Mouse (Mus musculus) urinary bladder, postnatal 10 days (tissue): ENCODE data around the gene Med18.
"Not testable (repeated sequence)": the region's sequence is repeated elsewhere in the genome, so short reads cannot be mapped to it uniquely, and the experiment has no call there.

ENCODE experiments used
- DNase-seq: peaks from one replicate; pipeline ENCODE4 v3.0.0; 2022; ENCODE audit warnings: low spot score

Gene Med18

GRCm38 (mm10) chr4:132482104-132482503 lies 18.4 kb upstream of the Med18 start:
- DNase-seq, result not testable (repeated sequence)

GRCm38 (mm10) chr4:132477833-132478232 lies 14.1 kb upstream of the Med18 start:
- DNase-seq, result no peak

- DNase-seq, result no peak
Measured at GRCm38 (mm10) chr4:132475895-132476878, 12.5 kb upstream of the Med18 start.

- DNase-seq, result no peak
Measured at GRCm38 (mm10) chr4:132474631-132475030, 10.9 kb upstream of the Med18 start.

GRCm38 (mm10) chr4:132473411-132473810 lies 9.7 kb upstream of the Med18 start:
- DNase-seq, result no peak

- DNase-seq, result no peak
Measured at GRCm38 (mm10) chr4:132469873-132470272, 6.2 kb upstream of the Med18 start.

- DNase-seq, result no peak
Measured at GRCm38 (mm10) chr4:132464255-132464613, 513 bp upstream of the Med18 start.

GRCm38 (mm10) chr4:132462836-132463235 lies 885 bp downstream of the Med18 start:
- DNase-seq, result no peak

- DNase-seq, result no peak
Measured at GRCm38 (mm10) chr4:132460225-132460624, 3.5 kb downstream of the Med18 start.

GRCm38 (mm10) chr4:132455561-132455960 lies 8.2 kb downstream of the Med18 start:
- DNase-seq, result no peak

- no peak for DNase-seq
Measured at GRCm38 (mm10) chr4:132455146-132455545, 8.6 kb downstream of the Med18 start.

- DNase-seq, result no peak
Measured at GRCm38 (mm10) chr4:132454216-132454615, 9.5 kb downstream of the Med18 start.

GRCm38 (mm10) chr4:132449778-132450177 lies 13.9 kb downstream of the Med18 start:
- no peak for DNase-seq

GRCm38 (mm10) chr4:132446105-132446504 lies 17.6 kb downstream of the Med18 start:
- no peak for DNase-seq

- DNase-seq, result no peak
Measured at GRCm38 (mm10) chr4:132444516-132444915, 19.2 kb downstream of the Med18 start.

- DNase-seq, result no peak
Measured at GRCm38 (mm10) chr4:132437857-132438256, 25.9 kb downstream of the Med18 start.

GRCm38 (mm10) chr4:132432717-132433372 lies 30.9 kb downstream of the Med18 start:
- no peak for DNase-seq

- DNase-seq, result no peak
Measured at GRCm38 (mm10) chr4:132428022-132428542, 35.6 kb downstream of the Med18 start.

- no peak for DNase-seq
Measured at GRCm38 (mm10) chr4:132427493-132427892, 36.2 kb downstream of the Med18 start.

- DNase-seq, result no peak
Measured at GRCm38 (mm10) chr4:132426021-132426420, 37.7 kb downstream of the Med18 start.

GRCm38 (mm10) chr4:132424765-132425164 lies 39.0 kb downstream of the Med18 start:
- no peak for DNase-seq

GRCm38 (mm10) chr4:132421923-132422782 lies 41.6 kb downstream of the Med18 start, which contains the start of gene Phactr4:
Gene Phactr4, minus strand, starts transcription at chr4:132422489.
- peak; percentile 91 for DNase-seq
